ENCODE assay signal across 8 mouse cellular contexts in the genomic region with DNA sequence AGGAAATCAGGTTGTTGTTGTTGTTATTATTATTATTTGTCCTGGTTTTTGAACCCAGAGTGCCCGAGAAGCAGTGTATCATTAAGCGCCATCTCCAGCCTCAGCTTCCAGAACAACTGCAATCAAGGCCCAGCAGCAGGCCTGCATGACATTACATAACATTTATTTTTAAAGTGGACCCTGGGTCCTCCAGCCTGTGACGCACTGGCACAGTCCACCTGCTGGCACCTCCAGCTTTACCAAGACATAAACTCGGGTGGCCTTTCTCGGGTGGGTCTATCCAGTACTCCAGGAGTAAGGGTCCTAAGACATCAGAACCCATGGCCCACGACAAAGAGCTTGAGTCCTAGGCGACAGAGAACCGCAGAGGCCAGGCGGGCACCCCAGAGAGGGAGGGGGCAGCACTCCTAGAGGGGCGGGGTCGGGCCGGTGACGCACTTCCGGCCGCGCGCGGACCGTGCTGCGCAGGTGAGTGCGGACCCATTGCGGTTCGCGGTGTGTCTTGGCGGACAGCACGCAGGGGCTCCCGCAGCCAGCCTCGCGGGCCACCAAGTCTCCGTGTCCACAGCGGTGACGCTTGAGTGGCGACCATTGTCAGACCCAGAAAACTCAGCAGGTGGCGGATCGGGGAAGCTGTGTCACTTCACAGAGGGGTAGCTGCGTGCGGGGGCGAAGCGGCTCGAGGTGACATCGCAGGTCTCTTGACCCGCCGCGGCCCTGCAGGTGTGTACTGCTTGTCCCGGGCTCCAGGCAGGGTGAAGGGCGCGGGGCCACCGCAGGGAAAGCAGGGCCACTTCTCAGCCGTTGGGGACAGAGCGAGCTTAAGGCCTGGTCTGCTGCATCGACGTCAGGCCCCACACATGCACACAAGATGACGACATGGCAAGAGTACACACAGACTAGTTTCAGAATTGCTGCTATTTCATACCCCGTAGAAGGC. TPM values are rescaled to one million over a fixed set of nuclear protein-coding genes. Genes with fewer than 3 reads are reported as not detected.
DNase-seq lines count a peak whose midpoint lies in the region; ATAC-seq lines count a peak whose summit lies in the region.

A gene (plus strand): TSS at position 465 of the 940 bp plus-strand sequence.

- peak within 1 kb of the TSS; percentile 64 for H3K27ac ChIP-seq in hindbrain, embryonic 13.5 days

- 0 out of 2 replicates have a peak, but pooled peaks cover 8% of the 10 kb centered on the region for H3K27me3 ChIP-seq in hindbrain, embryonic 13.5 days

- peak within 1 kb of the TSS; percentile 88 for H3K4me2 ChIP-seq in hindbrain, embryonic 13.5 days

- DNase-seq in T-cell, adult 2 months (ENCODE audit: low spot score), result peak; percentile 34
- peak; percentile 84 for DNase-seq in cerebellum, adult 9-10 months
- DNase-seq in frontal cortex, postnatal 10 days (ENCODE audit: low spot score in 2 of 2), result peak; percentile 27 to 62
- peak; percentile 63 to 67 for DNase-seq in layer of hippocampus, postnatal 36 days
- DNase-seq in lung, postnatal 10 days, result peak; percentile 59
- peak; percentile 75 for DNase-seq in retina, embryonic 14.5 days (ENCODE audit: low spot score)
- peak; percentile 60 for DNase-seq in urinary bladder, postnatal 25 days (ENCODE audit: low spot score)

- peak; percentile 96 for ATAC-seq in hindbrain, embryonic 13.5 days (ENCODE audit: low FRiP score)

- H3K4me1 ChIP-seq in hindbrain, embryonic 13.5 days (replicated peaks), result peaks cover 22% of the 10 kb centered on the region

- peak within 1 kb of the TSS; percentile 85 for H3K9ac ChIP-seq in hindbrain, embryonic 13.5 days

- WGBS in hindbrain, embryonic 13.5 days, result 8% methylated on average over 54 of the region's 54 CpGs

- H3K9me3 ChIP-seq in hindbrain, embryonic 13.5 days, result no peaks in the 10 kb centered on the region

- H3K4me3 ChIP-seq in hindbrain, embryonic 13.5 days, result peak within 1 kb of the TSS; percentile 69

- peaks cover 26% of the 10 kb centered on the region for H3K36me3 ChIP-seq in hindbrain, embryonic 13.5 days

RNA-seq across cellular contexts. Expression of the gene that starts here (rescaled TPM):
- 18.3 TPM in 2 replicates for polyA plus RNA-seq in hindbrain, embryonic 13.5 days (2015; fragmentation: Nextera tagmentation; extraction: Ambion mirVana)
- 10 to 100 TPM; 26.8 to 27.4 TPM for total RNA-seq in layer of hippocampus, postnatal 36 days (2021)

Comparison
In these comparisons a context has a peak if more than half of its experiments do, and no peak if none do; other contexts are left out.
1. Peak in every context shown above with its lines: DNase-seq, ATAC-seq, H3K4me3 ChIP-seq and H3K27ac ChIP-seq.
2. DNase-seq: peak in every context shown above with its lines; median percentile 84 in cerebellum, adult 9-10 months; 75 in retina, embryonic 14.5 days; 65 in layer of hippocampus, postnatal 36 days; 60 in urinary bladder, postnatal 25 days; 59 in lung, postnatal 10 days; 44 in frontal cortex, postnatal 10 days; 34 in T-cell, adult 2 months.